9 mouse cellular contexts compared by ENCODE assay signal in genomic region chr6:3425333-3425732, GRCm38 (mm10). TPM values are rescaled to one million over a fixed set of nuclear protein-coding genes. Genes with fewer than 3 reads are reported as not detected.
DNase-seq lines count a peak whose midpoint lies in the region; ATAC-seq and TF ChIP-seq lines count a peak whose summit lies in the region.
"Not testable (repeated sequence)": the region's sequence is repeated elsewhere in the genome, so short reads cannot be mapped to it uniquely, and the experiment has no call there.
"Had no signal": no experiment of that assay in that cellular context is flagged by ENCODE, and none has a peak within 500 bp of the region (broad histone marks: within the 10 kb centered on the region; RNA-seq: fewer than 3 reads in every experiment).

No protein-coding gene starts in this region.

- H3K4me3 ChIP-seq in intestine, embryonic 15.5 days (replicated peaks); liver, embryonic 12.5 days; lung, embryonic 14.5 days (ENCODE audit: low read depth, low read length); stomach, embryonic 15.5 days (replicated peaks): not testable (repeated sequence)

- not testable (repeated sequence) for H3K27me3 ChIP-seq in intestine, embryonic 15.5 days (replicated peaks); liver, embryonic 12.5 days (replicated peaks); lung, embryonic 14.5 days (ENCODE audit: insufficient read depth, low read length); stomach, embryonic 15.5 days (replicated peaks)

- H3K4me1 ChIP-seq in intestine, embryonic 15.5 days (replicated peaks); liver, embryonic 12.5 days; lung, embryonic 14.5 days (ENCODE audit: insufficient read depth); stomach, embryonic 15.5 days: not testable (repeated sequence)

- not testable (repeated sequence) for TF ChIP-seq CTCF in lung, embryonic 14.5 days (IDR thresholded peaks at IDR 0.05; ENCODE audit: low read depth)

- peak; percentile 94 for DNase-seq in kidney, adult 9 months
- peak; percentile 77 for DNase-seq in kidney, postnatal 14 days
- not testable (repeated sequence) for DNase-seq in lung, embryonic 14.5 days

- peak; percentile 51 for ATAC-seq in common myeloid progenitor, adult 5-6 weeks (replicated peaks; ENCODE audit: low read depth, poor library complexity, severe bottlenecking)
- ATAC-seq in intestine, embryonic 15.5 days, result peak; percentile 91
- peak; percentile 47; the same call in 1 of the 2 replicates for ATAC-seq in liver, embryonic 12.5 days
- peak; percentile 66; the same call in 1 of the 2 replicates for ATAC-seq in lung, embryonic 14.5 days (ENCODE audit: insufficient read depth)
- 0 out of 2 replicates have a peak, but pooled peaks have one; percentile 36 for ATAC-seq in monocyte, adult 5-6 weeks (replicated peaks; ENCODE audit: insufficient number of reproducible peaks, low FRiP score, low TSS enrichment, poor library complexity, severe bottlenecking)
- peak; percentile 81 for ATAC-seq in stomach, embryonic 15.5 days (ENCODE audit: insufficient read depth, low FRiP score, low read depth)

- not testable (repeated sequence) for H3K4me2 ChIP-seq in intestine, embryonic 15.5 days (replicated peaks); liver, embryonic 12.5 days; lung, embryonic 14.5 days; stomach, embryonic 15.5 days

- H3K9me3 ChIP-seq in intestine, embryonic 15.5 days; liver, embryonic 12.5 days (replicated peaks); lung, embryonic 14.5 days (ENCODE audit: low read depth, low read length); stomach, embryonic 15.5 days: not testable (repeated sequence)

- H3K36me3 ChIP-seq in intestine, embryonic 15.5 days; liver, embryonic 12.5 days; lung, embryonic 14.5 days (ENCODE audit: insufficient read depth); stomach, embryonic 15.5 days: not testable (repeated sequence)

- not testable (repeated sequence) for H3K27ac ChIP-seq in intestine, embryonic 15.5 days; liver, embryonic 12.5 days; lung, embryonic 14.5 days (ENCODE audit: low read depth); stomach, embryonic 15.5 days

- not testable (repeated sequence) for H3K9ac ChIP-seq in intestine, embryonic 15.5 days; liver, embryonic 12.5 days; lung, embryonic 14.5 days; stomach, embryonic 15.5 days

RNA-seq across cellular contexts. Expression of gene Samd9l, which starts 26.0 kb away (rescaled TPM):
- total RNA-seq in common myeloid progenitor, adult 5-6 weeks (2017), result 30.6 and 33.3 TPM in 2 replicates
- 7.1 and 9.4 TPM in 2 replicates for polyA plus RNA-seq in intestine, embryonic 15.5 days (2015; fragmentation: Nextera tagmentation; extraction: Ambion mirVana)
- 2.7 and 2.8 TPM in 2 replicates for polyA plus RNA-seq in liver, embryonic 12.5 days (2016; fragmentation: Nextera tagmentation; extraction: Ambion mirVana)
- 4.6 and 5.6 TPM in 2 replicates for polyA plus RNA-seq in lung, embryonic 14.5 days (2014; fragmentation: Nextera tagmentation; extraction: Ambion mirVana)
- total RNA-seq in monocyte, adult 5-6 weeks (2017), result 90.8 to 218 TPM (median 100 TPM) in 3 replicates
- 10.2 and 11.5 TPM in 2 replicates for polyA plus RNA-seq in stomach, embryonic 15.5 days (2015; fragmentation: Nextera tagmentation; extraction: Ambion mirVana)
- polyA plus RNA-seq: erythroblast, embryonic 14.5 days had no signal

Comparison
In these comparisons a context has a peak if more than half of its experiments do, and no peak if none do; other contexts are left out.
1. ATAC-seq: peak in every context shown above with its lines; median percentile 91 in intestine, embryonic 15.5 days; 81 in stomach, embryonic 15.5 days; 66 in lung, embryonic 14.5 days; 51 in common myeloid progenitor, adult 5-6 weeks; 47 in liver, embryonic 12.5 days; 36 in monocyte, adult 5-6 weeks.